Mouse (Mus musculus) liver, adult 2 months (tissue): Measurements from ENCODE around the gene Tnfrsf23. TPM values are rescaled to one million over a fixed set of nuclear protein-coding genes. Genes with fewer than 3 reads are reported as not detected.
A peak's percentile ranks its signal among the peaks of the same experiment; 100 is the strongest.

Source experiments
- DNase-seq: peaks from one replicate; pipeline ENCODE4 v3.0.0-alpha.2; 2011; ENCODE audit warnings: low read depth, low spot score; ENCODE audit errors: extremely low read depth
- H3K27ac ChIP-seq: fragments of 200-500 bp; replicated peaks from 2 replicates; pipeline ENCODE4 v1.5.1; 2012; ENCODE audit warnings: low read depth, mild to moderate bottlenecking, control low read depth, inconsistent platforms, low read length; ENCODE audit not compliant: insufficient read depth
- H3K27me3 ChIP-seq: fragments of 200-500 bp; 2 replicates; pipeline ENCODE4 v1.6.1; 2012; ENCODE audit warnings: mild to moderate bottlenecking, moderate library complexity, low read length, inconsistent platforms; ENCODE audit not compliant: control insufficient read depth, insufficient read depth
- H3K36me3 ChIP-seq: fragments of 200-500 bp; 2 replicates; pipeline ENCODE4 v1.6.1; 2012; ENCODE audit warnings: low read length, inconsistent platforms; ENCODE audit not compliant: control insufficient read depth, insufficient read depth
- H3K4me1 ChIP-seq: fragments of 200-500 bp; 2 replicates; pipeline ENCODE4 v1.6.1; 2011; ENCODE audit warnings: low read length; ENCODE audit not compliant: control insufficient read depth, insufficient read depth
- H3K4me3 ChIP-seq: fragments of 200-500 bp; 2 replicates; pipeline ENCODE4 v1.5.1; 2011; ENCODE audit warnings: low read depth, mild to moderate bottlenecking, control low read depth, low read length, moderate library complexity; ENCODE audit not compliant: insufficient read depth
- H3K79me2 ChIP-seq: fragments of 200-500 bp; 2 replicates; pipeline ENCODE4 v1.6.1; 2012; ENCODE audit warnings: inconsistent platforms, mild to moderate bottlenecking, low read length, moderate library complexity; ENCODE audit not compliant: control insufficient read depth, insufficient read depth
- H3K9ac ChIP-seq: fragments of 200-500 bp; 2 replicates; pipeline ENCODE4 v1.6.1; 2012; ENCODE audit warnings: low read depth, mild to moderate bottlenecking, control low read depth, inconsistent platforms, low read length
- CTCF ChIP-seq: fragments of 200-500 bp; IDR thresholded peaks from 2 replicates; pipeline ENCODE4 v1.5.1; 2011; ENCODE audit warnings: low read depth, low read length, control low read depth
- POLR2A ChIP-seq: fragments of 200-500 bp; IDR thresholded peaks from 2 replicates; pipeline ENCODE4 v1.6.1; 2011; ENCODE audit warnings: low read length, control low read depth; ENCODE audit not compliant: insufficient read depth; ENCODE audit errors: extremely low read depth
- WGBS: fragments of 180-500 bp; shearing (Covaris S2); methylation state at CpG from one replicate; pipeline ENCODE4 v1.1.7; 2018; 5-methylcytosine and 5-hydroxymethylcytosine counted together
- polyA plus RNA-seq: library from polyadenylated mRNA; depleted of rRNA; stranded (reverse); fragments of >200 nt; gene quantifications from 2 replicates; pipeline ENCODE4 v1.2.3, GENCODE M21; 2012; rRNA removed
- total RNA-seq: library from RNA; depleted of rRNA; stranded (reverse); fragments of >200 nt; gene quantifications from 2 replicates; pipeline ENCODE4 v1.2.3, GENCODE M21; 2014; rRNA removed

The Tnfrsf23 gene
- total RNA-seq (0.34 TPM in 1 of 2 replicates, not detected in the other), polyA plus RNA-seq (0.49 and 0.54 TPM in 2 replicates)

DNA sequence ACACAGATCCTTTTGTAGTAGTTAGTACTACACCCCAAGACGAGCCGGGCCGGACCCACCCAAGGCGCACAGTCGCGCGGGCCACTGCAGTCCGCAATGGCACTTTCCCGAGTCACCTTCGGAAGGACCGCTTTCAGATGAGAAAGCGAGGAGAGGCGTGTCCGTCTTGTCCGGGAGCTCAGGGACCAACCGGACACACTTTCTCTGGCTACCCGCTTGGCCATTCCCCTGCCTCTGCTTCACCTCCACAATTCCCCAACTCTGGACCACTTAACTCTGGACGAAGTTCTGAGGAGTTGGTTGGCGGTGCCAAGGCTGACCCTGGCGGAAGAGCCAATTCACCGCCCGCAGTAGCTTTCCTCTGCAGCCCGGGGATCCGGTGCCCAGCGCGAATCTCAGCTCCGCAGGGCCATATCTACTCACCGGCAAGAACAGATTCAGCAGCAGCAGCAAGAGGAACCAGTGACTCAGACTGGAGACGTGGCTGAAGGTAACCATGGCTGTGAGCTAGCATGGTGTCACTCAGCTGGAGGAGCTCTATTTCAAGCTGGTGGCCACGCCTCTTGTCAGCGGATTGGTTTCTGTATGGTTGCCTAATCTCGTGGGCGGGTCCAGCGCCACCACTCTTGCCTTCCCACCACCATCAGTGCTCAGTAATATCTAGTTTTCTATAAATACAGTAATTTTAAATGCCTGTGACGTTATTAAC is at the start of gene Tnfrsf23:
Tnfrsf23 (minus strand) TSS at position 514 of the 709 bp plus-strand sequence.
- Histone ChIP-seq H3K9ac (peak within 1 kb of the TSS; percentile 4; the same call in 1 of the 2 replicates), H3K27me3 (no peaks in the 10 kb centered on the region), H3K36me3 (no peaks in the 10 kb centered on the region), H3K4me3 (peak within 1 kb of the TSS; percentile 50), H3K79me2 (no peaks in the 10 kb centered on the region), H3K4me1 (no peaks in the 10 kb centered on the region), H3K27ac (no peak within 1 kb of the TSS)
- TF ChIP-seq CTCF (no peak), POLR2A (peak; percentile 36; the same call in 1 of the 2 replicates)
- 1% methylated on average over 35 of the region's 35 CpGs for WGBS
- DNase-seq, result peak; percentile 79

DNA sequence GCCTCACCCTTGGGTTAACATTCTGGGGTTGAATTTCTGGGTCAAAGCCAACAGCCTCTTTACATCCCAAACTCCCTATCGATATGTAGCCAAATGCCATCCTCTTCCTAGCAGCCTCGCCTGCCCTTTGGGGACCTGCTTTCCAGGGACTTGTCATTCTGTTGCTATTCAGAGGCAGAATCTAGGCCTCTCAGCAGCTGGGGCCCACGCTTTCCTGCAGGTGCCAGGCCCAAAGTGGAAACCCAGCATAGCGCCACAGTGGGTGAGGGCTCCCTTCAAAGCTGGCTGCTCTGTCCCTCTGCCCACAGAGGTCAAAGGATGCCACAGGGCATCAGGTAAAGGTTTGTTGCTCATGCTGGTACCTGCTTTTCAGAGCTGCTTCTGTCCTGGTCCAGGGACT is 48.1 kb upstream of the Tnfrsf23 start:
- DNase-seq, result no peak
- Histone ChIP-seq H3K4me1 (no peaks in the 10 kb centered on the region), H3K27me3 (no peaks in the 10 kb centered on the region), H3K27ac (no peak overlapping the region), H3K36me3 (no peaks in the 10 kb centered on the region), H3K9ac (no peak overlapping the region), H3K4me3 (no peak overlapping the region), H3K79me2 (no peaks in the 10 kb centered on the region)
- TF ChIP-seq POLR2A, result no peak
- TF ChIP-seq CTCF, result no peak
- WGBS, result 95% methylated on average over 4 of the region's 4 CpGs

DNA sequence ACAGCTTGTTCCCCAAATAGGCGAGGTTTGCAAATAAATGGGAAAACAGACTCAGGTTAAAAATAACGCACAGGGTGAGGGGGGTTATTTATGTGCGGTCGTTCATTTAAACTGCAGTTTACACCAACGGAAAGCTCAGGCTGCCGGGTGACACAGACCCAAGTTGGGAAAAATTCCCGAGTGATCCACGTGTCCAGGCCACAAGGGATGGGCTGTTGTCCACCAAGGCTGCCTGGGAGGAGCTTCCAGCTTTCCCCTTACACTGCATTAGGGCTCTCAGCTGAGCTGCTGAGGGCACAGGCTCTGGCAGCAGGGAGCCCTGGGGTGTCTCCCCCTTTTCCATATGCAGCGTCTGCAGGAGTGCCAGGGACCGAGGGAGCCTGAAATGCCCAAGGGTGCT is 44.2 kb upstream of the Tnfrsf23 start:
- no peak overlapping the region for H3K27ac ChIP-seq
- H3K9ac ChIP-seq, result no peak overlapping the region
- no peak for DNase-seq
- H3K36me3 ChIP-seq, result no peaks in the 10 kb centered on the region
- TF ChIP-seq CTCF (no peak), POLR2A (no peak)
- no peaks in the 10 kb centered on the region for H3K79me2 ChIP-seq
- 80% methylated on average over 10 of the region's 10 CpGs for WGBS
- H3K4me3 ChIP-seq, result no peak overlapping the region
- H3K4me1 ChIP-seq, result no peaks in the 10 kb centered on the region
- no peaks in the 10 kb centered on the region for H3K27me3 ChIP-seq

DNA sequence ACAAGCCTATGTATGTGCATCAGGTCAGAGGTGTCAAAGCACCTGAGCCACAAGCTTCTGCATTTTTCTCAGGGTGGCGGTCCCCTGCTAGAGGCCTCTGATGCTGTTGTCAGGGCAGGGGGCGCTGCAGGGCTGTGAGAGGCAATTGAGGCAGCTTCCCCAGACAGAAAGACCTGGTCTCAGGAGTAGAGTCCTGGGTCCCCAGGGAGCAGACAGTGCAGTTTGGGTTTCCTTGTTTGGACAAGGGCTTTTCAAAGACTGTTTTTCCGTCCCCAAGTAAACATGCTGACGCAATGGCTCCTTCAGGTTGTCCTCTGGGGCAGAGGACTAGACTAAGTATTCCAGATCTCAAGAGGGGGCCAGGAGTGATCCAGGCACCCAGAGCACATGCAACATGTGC is 40.7 kb upstream of the Tnfrsf23 start:
- no peak for DNase-seq
- 70% methylated on average over 4 of the region's 4 CpGs for WGBS
- no peak overlapping the region for H3K9ac ChIP-seq
- H3K4me1 ChIP-seq, result no peaks in the 10 kb centered on the region
- TF ChIP-seq POLR2A (no peak), CTCF (peak; percentile 32; the same call in 1 of the 2 replicates)
- no peaks in the 10 kb centered on the region for H3K36me3 ChIP-seq
- no peaks in the 10 kb centered on the region for H3K79me2 ChIP-seq
- no peak overlapping the region for H3K4me3 ChIP-seq
- no peak overlapping the region for H3K27ac ChIP-seq
- no peaks in the 10 kb centered on the region for H3K27me3 ChIP-seq

DNA sequence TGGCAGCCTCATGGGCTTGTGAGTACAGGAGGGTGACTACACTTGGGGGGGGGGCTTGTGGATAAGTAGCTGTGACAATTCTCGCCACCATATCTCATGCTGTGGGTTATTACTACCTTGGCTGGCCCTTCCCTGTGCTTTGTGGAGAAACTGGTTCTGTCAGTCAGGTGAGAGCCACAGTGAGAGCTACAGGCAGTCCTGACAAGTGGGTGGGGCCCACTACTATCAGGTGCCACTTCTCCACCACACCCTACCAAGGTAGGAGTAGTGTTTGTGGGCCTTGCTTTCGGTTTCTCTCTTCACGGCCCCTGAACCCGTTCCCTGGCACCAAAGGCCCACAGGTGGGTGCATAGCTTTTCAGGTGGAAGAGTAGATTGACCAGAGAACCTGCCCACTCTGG is 38.2 kb upstream of the Tnfrsf23 start:
- WGBS, result 89% methylated on average over 4 of the region's 4 CpGs
- Histone ChIP-seq H3K4me1 (no peaks in the 10 kb centered on the region), H3K27ac (no peak overlapping the region), H3K79me2 (no peaks in the 10 kb centered on the region), H3K27me3 (no peaks in the 10 kb centered on the region), H3K9ac (no peak overlapping the region), H3K36me3 (no peaks in the 10 kb centered on the region), H3K4me3 (no peak overlapping the region)
- DNase-seq, result no peak
- TF ChIP-seq POLR2A, result no peak
- no peak for TF ChIP-seq CTCF

DNA sequence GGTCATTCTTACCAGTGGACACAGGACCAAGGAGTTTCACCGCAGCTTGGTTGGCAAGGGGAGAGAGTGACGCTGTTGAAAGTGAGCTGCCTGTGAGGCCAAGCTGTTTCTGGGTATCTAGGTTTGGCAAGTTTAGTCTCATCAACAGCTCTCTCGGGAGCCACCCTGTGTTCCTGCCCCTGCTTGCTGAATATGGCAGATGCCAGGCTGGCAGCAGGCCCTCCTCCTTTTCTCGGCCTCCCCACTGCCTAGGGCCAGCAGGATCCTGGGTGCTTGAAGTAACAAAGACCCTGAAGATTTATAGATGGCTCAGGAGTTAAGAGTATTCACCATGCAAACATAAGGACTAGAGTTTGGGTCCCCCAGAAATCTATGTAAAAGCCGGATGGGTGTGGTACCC is 37.0 kb upstream of the Tnfrsf23 start:
- no peak overlapping the region for H3K9ac ChIP-seq
- H3K27me3 ChIP-seq, result no peaks in the 10 kb centered on the region
- no peak overlapping the region for H3K4me3 ChIP-seq
- no peaks in the 10 kb centered on the region for H3K36me3 ChIP-seq
- no peaks in the 10 kb centered on the region for H3K79me2 ChIP-seq
- no peak overlapping the region for H3K27ac ChIP-seq
- no peak for DNase-seq
- H3K4me1 ChIP-seq, result no peaks in the 10 kb centered on the region
- no peak for TF ChIP-seq CTCF
- no peak for TF ChIP-seq POLR2A
- WGBS, result 90% methylated on average over 5 of the region's 5 CpGs
